Mouse (Mus musculus): Measurements from ENCODE around the gene Ccdc113.

DNA sequence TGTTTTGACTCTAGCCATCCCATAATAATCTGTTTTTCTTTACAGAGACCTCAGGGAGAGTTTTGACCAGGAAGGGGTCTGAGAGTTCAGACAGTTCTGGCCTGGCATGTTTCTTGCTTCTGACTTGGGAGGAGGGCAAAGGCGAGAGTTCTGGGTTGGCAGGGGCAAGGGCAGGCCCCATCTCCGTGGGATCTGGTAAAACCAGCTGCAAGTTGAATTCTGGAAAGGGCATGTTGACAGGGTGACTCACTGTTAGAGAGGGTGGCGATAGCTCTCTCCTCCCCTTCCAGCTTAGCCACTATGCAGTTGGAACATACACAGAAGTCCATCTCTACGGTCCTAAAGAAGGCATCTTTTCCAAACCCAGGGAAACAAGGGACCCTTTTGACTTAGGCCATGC, 20.7 kb upstream of the Ccdc113 start:
- no peak for TF ChIP-seq CTCF (IDR thresholded peaks at IDR 0.05; ENCODE audit: borderline replicate concordance, insufficient read depth, low read length)
- TF ChIP-seq POLR2A (IDR thresholded peaks at IDR 0.05; ENCODE audit: low read depth, low read length): no peak

Data from embryonic fibroblast, embryonic 13.5 days (primary cell).